Comparison of ENCODE assay signal across 8 mouse cellular contexts in genomic region chr14:79588534-79588951, GRCm38 (mm10). TPM values are rescaled to one million over a fixed set of nuclear protein-coding genes. Genes with fewer than 3 reads are reported as not detected.
DNase-seq lines count a peak whose midpoint lies in the region; ATAC-seq and TF ChIP-seq lines count a peak whose summit lies in the region.

No protein-coding gene starts in this region.

- TF ChIP-seq POLR2A in myocyte (IDR thresholded peaks at IDR 0.05; ENCODE audit: insufficient read length, low read depth), result no peak

- H3K4me3 ChIP-seq in megakaryocyte, embryonic 14.5 days (replicated peaks), result peak overlapping the region; percentile 95
- peak overlapping the region; percentile 74 for H3K4me3 ChIP-seq in embryonic facial prominence, embryonic 13.5 days
- H3K4me3 ChIP-seq in myocyte, result peak overlapping the region; percentile 96

- no peak for ATAC-seq in megakaryocyte, adult 5-6 weeks (ENCODE audit: poor library complexity, severe bottlenecking)
- no peak for ATAC-seq in embryonic facial prominence, embryonic 13.5 days (ENCODE audit: insufficient number of reproducible peaks, insufficient read depth, low FRiP score, low TSS enrichment, low read depth)

- H3K4me2 ChIP-seq in embryonic facial prominence, embryonic 13.5 days, result peak overlapping the region; percentile 72
- H3K4me2 ChIP-seq in myocyte (ENCODE audit: low read depth), result peak overlapping the region; percentile 92

- H3K9ac ChIP-seq in embryonic facial prominence, embryonic 13.5 days, result peak overlapping the region; percentile 82; the same call in 1 of the 2 replicates

- no peaks in the 10 kb centered on the region for H3K27me3 ChIP-seq in megakaryocyte, embryonic 14.5 days (replicated peaks)
- H3K27me3 ChIP-seq in embryonic facial prominence, embryonic 13.5 days, result no peaks in the 10 kb centered on the region
- H3K27me3 ChIP-seq in myocyte (ENCODE audit: control insufficient read depth, insufficient read depth, insufficient read length), result no peaks in the 10 kb centered on the region

- H3K36me3 ChIP-seq in megakaryocyte, embryonic 14.5 days (replicated peaks; ENCODE audit: low read length), result peaks cover 36% of the 10 kb centered on the region
- H3K36me3 ChIP-seq in embryonic facial prominence, embryonic 13.5 days, result no peaks in the 10 kb centered on the region; the same call in 1 of the 2 replicates
- H3K36me3 ChIP-seq in myocyte (ENCODE audit: control insufficient read depth, insufficient read depth), result no peaks in the 10 kb centered on the region

- peak; percentile 14 to 15 for DNase-seq in kidney, adult 8-10 months
- no peak for DNase-seq in embryo, embryonic 10 days (ENCODE audit: low spot score)
- DNase-seq in layer of hippocampus, adult 9-11 months, result no peak
- no peak for DNase-seq in spleen, adult 18-20 months

- WGBS in embryonic facial prominence, embryonic 13.5 days, result 90% methylated on average over 9 of the region's 9 CpGs

- no peaks in the 10 kb centered on the region for H3K9me3 ChIP-seq in megakaryocyte, embryonic 14.5 days
- H3K9me3 ChIP-seq in embryonic facial prominence, embryonic 13.5 days, result no peaks in the 10 kb centered on the region

- peak overlapping the region; percentile 97 for H3ac ChIP-seq in myocyte (ENCODE audit: control insufficient read depth, insufficient read length)

- no peak overlapping the region for H3K27ac ChIP-seq in embryonic facial prominence, embryonic 13.5 days

- peaks cover 51% of the 10 kb centered on the region for H3K79me2 ChIP-seq in myocyte (ENCODE audit: control insufficient read depth, insufficient read depth)

- H3K4me1 ChIP-seq in megakaryocyte, embryonic 14.5 days, result peaks cover 48% of the 10 kb centered on the region
- H3K4me1 ChIP-seq in embryonic facial prominence, embryonic 13.5 days, result peaks cover 17% of the 10 kb centered on the region

TF ChIP-seq in myocyte, 11 proteins besides CTCF, POLR2A, EP300 and RAD21:
- TF ChIP-seq E2F4 (IDR thresholded peaks at IDR 0.05; ENCODE audit: insufficient read depth) (no peak), CEBPB (IDR thresholded peaks at IDR 0.05; ENCODE audit: insufficient read depth, poor library complexity, severe bottlenecking) (no peak), SRF (IDR thresholded peaks at IDR 0.05; ENCODE audit: control insufficient read depth, insufficient read length, low read depth) (no peak), POLR2AphosphoS2 (IDR thresholded peaks at IDR 0.05; ENCODE audit: insufficient read length, low read depth) (no peak), REST (IDR thresholded peaks at IDR 0.05; ENCODE audit: insufficient read depth, insufficient read length) (no peak), TCF3 (IDR thresholded peaks at IDR 0.05; ENCODE audit: insufficient read length, low read depth) (no peak), TCF12 (IDR thresholded peaks at IDR 0.05; ENCODE audit: insufficient read depth, poor library complexity, severe bottlenecking) (no peak), MYOD1 (IDR thresholded peaks at IDR 0.05; ENCODE audit: control insufficient read depth in 1 of 3, insufficient read length in 2 of 3, low read depth in 2 of 3) (no peak), MAX (IDR thresholded peaks at IDR 0.05; ENCODE audit: low read depth) (no peak), MYOG (IDR thresholded peaks at IDR 0.05; ENCODE audit: control insufficient read depth in 1 of 3, insufficient read depth in 1 of 3, insufficient read length in 2 of 3, low read depth in 2 of 3) (no peak), USF1 (IDR thresholded peaks at IDR 0.05; ENCODE audit: low read depth) (no peak)

RNA-seq across cellular contexts. Expression of gene Sugt1, which starts 1.1 kb away (rescaled TPM):
- 0.22 and 1.7 TPM in 2 replicates for polyA plus RNA-seq in megakaryocyte, embryonic 14.5 days (2012; ENCODE audit: insufficient read depth, low replicate concordance)
- total RNA-seq in megakaryocyte, adult 5-6 weeks (2015), result 99.6 and 121 TPM in 2 replicates
- total RNA-seq in megakaryocyte, adult 5-6 weeks (2017), result 145 and 165 TPM in 2 replicates
- 137 and 150 TPM in 2 replicates for polyA plus RNA-seq in embryonic facial prominence, embryonic 13.5 days (2015; fragmentation: Nextera tagmentation; extraction: Ambion mirVana)
- polyA plus RNA-seq in myocyte (2012; fragmentation: generic; extraction: Trizol), result 65.4 TPM

Comparison
In these comparisons a context has a peak if more than half of its experiments do, and no peak if none do; other contexts are left out.
1. DNase-seq: peak in kidney, adult 8-10 months (2 of 2); none in embryo, embryonic 10 days (single experiment), layer of hippocampus, adult 9-11 months (single experiment) and spleen, adult 18-20 months (0 of 2).
2. RNA of gene Sugt1, which starts 1.1 kb away (polyA plus RNA-seq): 137 to 150 TPM in embryonic facial prominence, embryonic 13.5 days and 65.4 TPM in myocyte (single experiment); 0.22 to 1.7 TPM in megakaryocyte, embryonic 14.5 days; every median in the first group is over 10 times any median in the second.
3. Peak in every context shown above with its lines, with median percentiles within 50 percentile points of each other: H3K4me3 ChIP-seq.